Mouse (Mus musculus) left cerebral cortex, adult 18-20 months (tissue): ENCODE measurements around the gene Ehbp1l1. TPM values are rescaled to one million over a fixed set of nuclear protein-coding genes. Genes with fewer than 3 reads are reported as not detected.

Experiments
- DNase-seq, 2 experiments: peaks; one replicate each; pipeline ENCODE4 v3.0.0; 2021 to 2022; ENCODE audit warnings: low spot score in 2 of 2, mixed read lengths in 1 of 2
- total RNA-seq, 2 experiments: library from RNA; stranded (reverse); gene quantifications; 2 replicates each; pipeline ENCODE4 v1.2.3; 2021

Gene Ehbp1l1
- total RNA-seq, 2 experiments from 2014 or later = 23.7 to 24.7 TPM

GRCm38 (mm10) chr19:5739446-5739845, 13.3 kb upstream of the Ehbp1l1 start:
- DNase-seq = no peak

- DNase-seq = no peak
Measured at GRCm38 (mm10) chr19:5734325-5734724, 8.2 kb upstream of the Ehbp1l1 start.

DNA sequence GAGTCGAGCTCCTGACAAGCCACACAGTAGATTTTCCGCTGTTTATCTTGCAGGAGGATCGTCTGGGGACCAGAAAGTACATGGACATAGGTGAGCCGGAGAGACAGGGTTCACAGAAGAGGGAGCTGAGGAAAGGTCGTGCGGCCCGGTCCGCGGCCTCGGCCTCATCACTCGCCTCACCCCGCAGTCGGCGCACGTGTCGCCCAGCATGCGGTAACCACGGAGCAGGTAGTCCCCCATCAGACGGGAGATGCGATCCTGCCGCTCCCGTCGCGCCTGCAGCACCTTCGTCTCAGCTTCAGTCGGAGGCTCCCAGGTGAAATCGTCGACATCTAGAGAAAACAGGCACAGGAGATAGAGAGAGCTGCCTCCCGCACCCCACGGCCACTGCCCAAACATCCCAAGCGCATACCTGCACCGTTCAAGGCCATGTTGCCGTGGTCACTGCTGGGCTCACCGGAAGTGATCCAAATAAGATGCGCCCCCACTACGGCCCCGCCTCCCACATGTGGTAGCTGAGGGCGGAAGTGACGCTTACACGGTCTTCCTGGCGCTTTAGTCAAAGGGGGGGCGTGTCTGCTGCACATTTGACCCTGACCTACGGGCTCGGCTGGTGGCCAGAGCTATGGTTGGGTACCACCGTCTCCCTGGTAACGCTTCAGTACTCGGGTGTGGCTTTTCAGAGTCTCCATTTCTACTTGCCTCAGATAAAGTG, 5.3 kb upstream of the Ehbp1l1 start:
- peak; percentile 94 to 95 for DNase-seq

GRCm38 (mm10) chr19:5730314-5731186, 4.4 kb upstream of the Ehbp1l1 start:
- no peak for DNase-seq

- peak; percentile 83 to 86 for DNase-seq
Measured at GRCm38 (mm10) chr19:5729444-5729815, 3.3 kb upstream of the Ehbp1l1 start, which contains the start of gene Fam89b. TSS of gene Fam89b (minus strand) at chr19:5729653.

- peak; percentile 57 to 62 for DNase-seq
Measured at GRCm38 (mm10) chr19:5728631-5729443, 2.7 kb upstream of the Ehbp1l1 start.

- DNase-seq = peak; percentile 83 to 91
Measured at GRCm38 (mm10) chr19:5727701-5728100, 1.6 kb upstream of the Ehbp1l1 start.

GRCm38 (mm10) chr19:5726961-5727578, 953 bp upstream of the Ehbp1l1 start:
- DNase-seq = no peak

GRCm38 (mm10) chr19:5725029-5725707, 949 bp downstream of the Ehbp1l1 start:
- DNase-seq = no peak

- no peak for DNase-seq
Measured at GRCm38 (mm10) chr19:5724549-5724941, 1.6 kb downstream of the Ehbp1l1 start.

- no peak for DNase-seq
Measured at GRCm38 (mm10) chr19:5723934-5724548, 2.1 kb downstream of the Ehbp1l1 start.

GRCm38 (mm10) chr19:5722848-5723425, 3.2 kb downstream of the Ehbp1l1 start:
- no peak for DNase-seq

DNA sequence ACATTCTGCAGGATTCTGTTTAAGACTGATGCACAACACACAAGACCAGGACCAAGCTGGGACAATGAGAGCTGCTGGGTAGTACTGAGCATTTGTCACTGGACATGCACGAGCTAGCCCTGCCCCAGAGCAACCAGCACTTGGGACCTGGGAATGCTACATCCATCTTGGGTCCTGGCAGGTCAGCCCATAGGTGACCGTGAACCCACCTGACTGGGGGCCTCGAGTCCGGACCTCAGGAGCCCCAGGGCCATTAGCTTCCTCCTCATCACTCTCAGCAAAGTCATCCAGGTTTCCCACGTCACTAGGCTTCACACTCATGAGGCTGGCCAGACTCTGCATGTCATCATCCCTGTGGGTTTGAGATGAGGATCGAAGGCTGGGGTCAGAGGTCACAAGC, 4.9 kb downstream of the Ehbp1l1 start:
- DNase-seq = no peak

DNA sequence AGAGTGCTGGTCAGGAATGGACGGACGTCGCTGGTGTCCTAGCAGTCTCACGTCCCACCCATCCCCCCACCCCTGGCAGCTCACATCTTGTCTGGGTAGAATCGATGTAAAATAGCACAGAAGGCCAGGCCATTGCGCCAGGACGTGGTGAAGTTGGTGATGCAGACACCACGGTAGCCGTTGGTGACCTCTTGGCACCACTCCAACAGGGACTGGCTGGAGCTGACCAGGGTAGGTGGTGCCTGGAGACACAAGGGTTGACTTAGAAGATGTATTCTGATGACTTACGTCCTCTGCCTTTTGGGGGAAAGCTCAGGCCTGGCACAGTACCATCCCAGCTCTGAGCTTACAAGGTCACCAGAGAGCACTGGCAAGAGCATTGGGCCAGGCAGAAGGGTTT, 9.2 kb downstream of the Ehbp1l1 start:
- DNase-seq = no peak

- DNase-seq = peak in 1 of 2 experiments; percentile 34
Measured at GRCm38 (mm10) chr19:5715793-5716688, 10.1 kb downstream of the Ehbp1l1 start.

GRCm38 (mm10) chr19:5713730-5714129, 12.4 kb downstream of the Ehbp1l1 start:
- no peak for DNase-seq

DNA sequence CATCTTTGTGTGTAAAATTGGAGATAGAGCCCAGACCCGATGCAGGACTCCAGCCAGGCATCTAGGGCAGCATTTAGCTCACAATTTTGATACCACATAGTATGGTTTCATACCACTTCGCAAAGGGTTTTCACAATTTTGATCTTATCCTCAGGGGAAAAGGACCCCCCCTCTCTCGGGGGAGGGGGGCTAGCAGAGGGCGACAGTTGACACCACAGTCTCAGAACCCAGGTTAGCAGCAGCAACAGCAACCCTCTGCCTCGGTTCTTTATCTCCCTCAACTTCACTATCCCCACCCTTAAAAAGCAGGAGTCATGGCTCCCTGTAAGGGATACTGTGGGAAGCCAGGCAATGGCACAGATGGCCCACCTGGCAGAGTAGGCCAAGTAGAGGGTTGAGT, 12.9 kb downstream of the Ehbp1l1 start:
- DNase-seq = no peak

DNA sequence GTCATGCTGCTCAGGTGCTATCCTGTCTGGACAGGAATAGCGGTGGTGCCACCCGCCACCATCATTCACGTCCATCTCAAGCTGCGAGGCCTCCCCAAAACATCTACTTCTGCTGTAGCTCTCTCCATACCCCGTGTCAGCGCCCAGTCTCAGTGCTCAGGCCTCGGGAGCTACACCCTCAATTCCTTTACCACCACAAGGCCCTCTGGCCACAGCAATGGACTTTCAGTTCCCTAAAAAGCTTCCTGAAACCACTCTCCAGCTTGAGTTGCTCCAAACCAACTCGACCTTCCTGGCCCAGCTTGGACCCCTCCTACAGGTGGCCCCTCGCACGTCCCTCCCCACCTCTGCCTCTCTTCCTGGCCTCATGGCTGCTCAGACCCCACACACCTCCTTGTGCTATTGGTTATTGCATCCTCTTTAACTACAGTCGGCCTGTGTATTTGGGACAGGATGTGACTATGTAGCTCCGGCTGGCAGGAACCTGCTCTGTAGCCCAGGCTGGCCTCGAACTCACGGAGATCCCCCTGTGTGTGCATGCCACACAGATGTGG, 14.1 kb downstream of the Ehbp1l1 start:
- no peak for DNase-seq
